Mouse (Mus musculus): ENCODE measurements at regions not wholly inside any gene's neighbourhood (a gene's known extent, or its start where the extent isn't known, plus 50 kb on each side); places are given as distances from the start of the nearest gene placed in this dataset.

GRCm38 (mm10) chr8:35121084-35121483 is 644.5 kb upstream of the Gm19410 start:
- in situ Hi-C loops (cut with MboI; ENCODE audit: unreplicated experiment in 2 of 2): no loop called here

- in situ Hi-C loops (cut with MboI; ENCODE audit: unreplicated experiment in 2 of 2): no loop called here
These were observed 642.4 kb upstream of the Gm19410 start for GRCm38 (mm10) chr8:35123196-35123621.

- in situ Hi-C loops (cut with MboI; ENCODE audit: unreplicated experiment in 2 of 2): no loop called here
These were observed 640.4 kb upstream of the Gm19410 start for GRCm38 (mm10) chr8:35125179-35125578.

- in situ Hi-C loops (cut with MboI; ENCODE audit: unreplicated experiment in 2 of 2): no loop called here
These were observed 633.3 kb upstream of the Gm19410 start for GRCm38 (mm10) chr8:35132281-35132680.

- in situ Hi-C loops (cut with MboI; ENCODE audit: unreplicated experiment in 2 of 2): no loop called here
These were observed 630.0 kb upstream of the Gm19410 start for GRCm38 (mm10) chr8:35135630-35136029.

DNA sequence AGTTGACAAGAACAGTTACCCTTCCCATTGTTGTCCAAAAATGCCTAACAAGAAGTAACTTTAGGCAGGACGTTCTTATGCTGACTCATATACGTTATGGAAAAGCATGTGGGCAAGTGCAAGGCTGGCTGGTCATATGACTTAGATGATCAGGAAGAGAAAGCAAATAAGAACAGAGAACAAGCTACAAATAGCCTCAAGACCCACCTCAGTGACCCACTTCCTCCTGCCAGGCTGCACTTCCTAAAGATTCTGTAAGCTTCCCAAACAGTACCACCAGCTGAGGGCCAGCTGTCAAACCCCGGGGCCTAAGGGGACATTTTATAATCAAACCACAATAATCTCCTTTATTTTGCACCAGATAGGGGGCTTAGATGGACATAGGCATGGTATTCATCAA is 628.9 kb upstream of the Gm19410 start:
- in situ Hi-C loops (cut with MboI; ENCODE audit: unreplicated experiment in 2 of 2): no loop called here

GRCm38 (mm10) chr8:35140775-35141174 is 624.8 kb upstream of the Gm19410 start:
- in situ Hi-C loops (cut with MboI; ENCODE audit: unreplicated experiment in 2 of 2): no loop called here

- in situ Hi-C loops (cut with MboI; ENCODE audit: unreplicated experiment in 2 of 2): no loop called here
These were observed 622.5 kb upstream of the Gm19410 start for GRCm38 (mm10) chr8:35143018-35143656.

- in situ Hi-C loops (cut with MboI; ENCODE audit: unreplicated experiment in 2 of 2): no loop called here
These were observed 621.9 kb upstream of the Gm19410 start for GRCm38 (mm10) chr8:35143684-35144083.

DNA sequence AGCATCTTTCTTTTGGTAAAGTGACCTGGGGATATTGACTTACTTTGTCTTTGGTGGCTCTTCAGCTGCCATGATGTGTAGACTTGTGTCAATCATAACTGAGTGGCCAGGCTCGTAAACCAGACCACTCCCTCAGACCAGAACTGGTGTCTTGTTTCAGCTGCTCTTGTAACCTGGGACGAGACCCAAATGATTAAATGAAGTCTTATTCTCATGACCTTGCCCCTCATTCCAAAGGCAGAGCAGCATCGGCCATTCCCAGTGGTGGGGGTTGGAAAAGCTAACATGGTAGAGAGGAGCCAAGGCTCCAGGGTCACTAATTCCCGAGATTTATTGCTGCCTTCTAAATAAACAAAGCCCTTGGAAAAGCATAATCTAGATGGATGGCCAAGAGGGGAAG is 621.2 kb upstream of the Gm19410 start:
- in situ Hi-C loops (cut with MboI; ENCODE audit: unreplicated experiment in 2 of 2): no loop called here

DNA sequence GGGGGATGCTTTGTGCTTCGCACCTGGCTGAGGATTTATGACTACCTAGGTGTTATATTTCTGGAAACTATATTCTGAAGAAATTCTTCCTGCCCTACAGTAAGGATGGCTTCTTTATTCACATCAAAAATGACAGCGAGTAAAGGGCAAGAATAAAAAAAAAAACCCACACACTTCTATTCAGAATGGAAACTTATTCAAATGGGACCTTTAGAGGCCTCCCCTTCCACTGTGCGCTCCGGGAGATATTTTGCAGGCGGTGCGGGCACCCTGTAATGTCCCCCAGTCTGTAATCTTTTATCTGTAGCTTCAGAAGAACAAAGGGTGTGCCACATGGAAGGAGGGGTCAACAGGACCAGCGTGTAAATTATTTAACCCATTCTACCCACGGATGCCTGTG is 618.1 kb upstream of the Gm19410 start:
- in situ Hi-C loops (cut with MboI; ENCODE audit: unreplicated experiment in 2 of 2): no loop called here

DNA sequence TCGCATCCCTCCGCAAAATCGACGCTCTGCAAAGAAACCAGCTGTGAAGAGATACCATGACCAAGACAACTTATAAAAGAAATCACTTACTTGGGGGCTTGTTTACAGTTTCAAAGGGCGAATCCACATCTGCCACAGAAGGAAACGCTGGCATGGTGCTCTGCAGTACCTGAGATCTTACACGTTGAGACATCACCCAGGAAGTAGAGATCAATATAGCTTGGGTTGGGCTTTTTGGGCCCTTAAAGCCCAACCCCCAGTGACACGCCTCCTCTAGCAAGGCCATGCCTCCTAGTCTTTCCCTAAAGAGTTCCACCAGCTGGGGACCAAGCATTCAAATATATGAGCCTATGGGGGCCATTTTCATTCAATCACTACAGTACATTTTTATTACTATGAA is 617.6 kb upstream of the Gm19410 start:
- in situ Hi-C loops (cut with MboI; ENCODE audit: unreplicated experiment in 2 of 2): no loop called here

DNA sequence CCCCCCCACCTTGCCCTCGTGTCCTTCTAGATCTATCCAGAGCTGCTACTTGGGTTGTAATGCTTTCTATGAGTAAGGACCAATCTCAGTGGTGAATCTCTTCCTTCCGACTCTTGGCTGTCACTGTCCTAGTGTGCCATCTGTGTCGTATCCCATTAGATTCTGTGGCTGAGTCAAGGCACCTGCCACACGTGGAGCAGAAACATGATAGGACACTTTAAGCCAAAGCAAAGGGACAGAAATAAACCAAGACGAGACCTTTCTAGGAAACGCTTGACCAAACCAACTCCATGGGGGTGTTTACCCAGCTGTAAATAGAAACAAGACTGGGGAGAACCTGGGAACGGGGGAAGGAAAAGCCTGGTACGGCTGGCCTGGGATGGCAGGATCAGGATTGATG is 613.0 kb upstream of the Gm19410 start:
- in situ Hi-C loops (cut with MboI; ENCODE audit: unreplicated experiment in 2 of 2): loop anchor here (10.0 to 25.0 kb wide), 2 partner anchors 278 to 665 kb away; no protein-coding TSS in a partner anchor

DNA sequence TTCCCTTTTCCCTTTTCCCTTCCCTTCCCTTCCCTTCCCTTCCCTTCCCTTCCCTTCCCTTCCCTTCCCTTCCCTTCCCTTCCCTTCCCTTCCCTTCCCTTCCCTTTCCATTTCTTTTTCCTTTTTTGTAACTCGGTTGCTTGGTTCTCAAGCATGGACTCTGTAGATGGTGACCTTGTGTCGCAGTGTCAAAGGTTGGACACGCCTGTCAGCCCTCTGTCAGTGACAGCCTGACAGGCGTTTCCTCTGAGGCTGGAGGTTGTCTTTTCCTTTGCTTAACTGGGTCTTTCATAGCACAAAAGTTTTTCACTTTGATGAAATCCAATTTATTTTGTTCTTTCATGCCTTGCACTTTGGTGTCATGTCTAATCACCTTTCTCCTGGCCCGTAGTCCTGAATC is 609.3 kb upstream of the Gm19410 start:
- in situ Hi-C loops (cut with MboI; ENCODE audit: unreplicated experiment in 2 of 2): loop anchor here (10.0 to 25.0 kb wide), 2 partner anchors 281 to 669 kb away; no protein-coding TSS in a partner anchor

- in situ Hi-C loops (cut with MboI; ENCODE audit: unreplicated experiment in 2 of 2): loop anchor here (10.0 to 25.0 kb wide), 2 partner anchors 283 to 670 kb away; no protein-coding TSS in a partner anchor
These were observed 607.9 kb upstream of the Gm19410 start for GRCm38 (mm10) chr8:35157711-35158110.

- in situ Hi-C loops (cut with MboI; ENCODE audit: unreplicated experiment in 2 of 2): loop anchor here (10.0 to 25.0 kb wide), 2 partner anchors 285 to 672 kb away; no protein-coding TSS in a partner anchor
These were observed 606.3 kb upstream of the Gm19410 start for GRCm38 (mm10) chr8:35159329-35159728.

DNA sequence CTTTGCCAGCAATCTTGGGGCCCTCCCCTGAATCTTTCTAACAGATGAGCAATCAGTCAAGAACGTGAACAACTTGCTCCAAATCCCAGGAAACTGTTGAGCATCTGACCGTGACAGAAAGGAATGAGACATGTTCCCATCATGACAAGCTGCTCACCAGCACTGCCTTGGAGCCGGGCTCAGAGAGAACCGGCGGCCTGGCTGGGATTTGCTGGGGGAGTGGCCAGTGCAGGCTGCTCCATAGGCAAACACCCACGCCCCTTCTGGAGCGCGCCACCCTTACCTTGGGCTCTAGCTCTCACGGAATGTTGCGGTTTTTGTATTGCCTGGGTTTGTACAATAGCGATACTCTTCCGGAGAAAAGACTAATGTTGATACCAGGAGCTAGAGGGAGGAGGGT is 605.4 kb upstream of the Gm19410 start:
- in situ Hi-C loops (cut with MboI; ENCODE audit: unreplicated experiment in 2 of 2): loop anchor here (5.0 to 25.0 kb wide), 6 partner anchors 288 to 983 kb away; no protein-coding TSS in a partner anchor

DNA sequence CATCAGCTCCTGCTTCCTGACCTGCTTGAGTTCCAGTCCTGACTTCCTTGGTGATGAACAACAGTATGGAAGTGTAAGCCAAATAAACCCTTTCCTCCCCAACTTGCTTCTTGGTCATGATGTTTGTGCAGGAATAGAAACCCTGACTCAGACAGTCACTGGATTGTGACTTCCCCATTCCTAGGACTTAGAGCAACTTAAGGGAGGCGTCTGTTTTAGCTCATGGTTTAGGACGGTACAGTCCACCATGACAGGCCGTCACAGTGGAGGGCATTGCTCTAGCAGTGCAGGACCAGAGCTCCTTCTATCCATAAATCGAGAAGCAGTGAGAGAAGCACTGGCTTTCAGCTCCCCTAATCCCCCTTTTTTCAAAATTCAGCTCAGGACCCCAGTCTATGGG is 603.4 kb upstream of the Gm19410 start:
- in situ Hi-C loops (cut with MboI; ENCODE audit: unreplicated experiment in 2 of 2): loop anchor here (5.0 to 25.0 kb wide), 6 partner anchors 290 to 985 kb away; no protein-coding TSS in a partner anchor

DNA sequence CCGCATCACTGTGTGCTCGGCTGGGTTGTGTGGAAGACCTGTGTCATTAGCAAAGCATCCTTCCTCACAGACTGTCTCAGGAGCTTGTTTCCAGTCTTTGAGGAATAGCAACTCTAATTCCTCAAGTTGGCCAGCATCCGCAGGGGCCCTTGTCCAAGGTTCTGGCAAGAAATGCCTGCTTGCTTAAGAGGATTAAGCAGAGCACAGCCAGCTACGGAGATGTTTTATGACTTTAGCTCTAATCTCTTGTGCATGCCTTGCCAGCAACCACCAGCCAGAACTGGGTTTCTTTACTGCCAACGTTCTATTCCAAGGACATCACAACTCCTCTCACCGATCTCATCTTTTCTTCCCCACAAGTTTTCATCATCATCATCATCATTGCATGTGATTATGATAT is 599.0 kb upstream of the Gm19410 start:
- in situ Hi-C loops (cut with MboI; ENCODE audit: unreplicated experiment in 2 of 2): loop anchor here in 1 of 2 experiments (10.0 to 25.0 kb wide), 2 partner anchors 679 to 982 kb away; no protein-coding TSS in a partner anchor

- in situ Hi-C loops (cut with MboI; ENCODE audit: unreplicated experiment in 2 of 2): loop anchor here in 1 of 2 experiments (25.0 kb wide), 1 partner anchor 684 kb away; no protein-coding TSS in a partner anchor
These were observed 593.9 kb upstream of the Gm19410 start for GRCm38 (mm10) chr8:35171536-35172310.

GRCm38 (mm10) chr8:35177314-35177713 is 588.3 kb upstream of the Gm19410 start:
- in situ Hi-C loops (cut with MboI; ENCODE audit: unreplicated experiment in 2 of 2): no loop called here
